Mouse (Mus musculus) adrenal gland, adult 8-10 months (tissue): ENCODE measurements around the gene H2-Ob. TPM values are rescaled to one million over a fixed set of nuclear protein-coding genes. Genes with fewer than 3 reads are reported as not detected.

Source experiments
- DNase-seq: peaks from one replicate; pipeline ENCODE4 v3.0.0; 2022
- total RNA-seq, 4 experiments: library from RNA; stranded (reverse); gene quantifications; 2 replicates each; pipeline ENCODE4 v1.2.4; 2022

The H2-Ob gene
- 1 to 10 TPM; 1.3 to 1.8 (median 1.5) TPM for total RNA-seq

DNA sequence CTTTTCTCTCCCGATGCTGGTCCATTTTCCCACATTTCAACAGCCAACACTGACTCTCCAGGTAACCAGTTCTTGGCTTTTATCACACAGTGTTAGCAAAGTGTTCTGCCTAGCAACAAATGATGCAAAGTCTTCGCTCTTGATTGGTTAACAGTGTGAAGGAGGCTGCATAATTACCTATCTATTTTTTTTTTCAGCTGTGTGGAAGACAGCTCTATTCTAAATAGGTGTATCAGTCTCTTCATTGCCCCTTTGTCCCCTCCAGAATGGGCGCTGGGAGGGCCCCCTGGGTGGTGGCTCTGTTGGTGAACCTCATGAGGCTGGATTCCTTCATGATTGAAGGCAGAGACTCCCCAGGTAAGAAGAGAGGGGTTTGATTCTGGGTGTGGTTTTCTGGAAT is at the start of gene H2-Ob:
TSS of gene H2-Ob (plus strand) at position 198 of the 400 bp plus-strand sequence.
- no peak for DNase-seq

DNA sequence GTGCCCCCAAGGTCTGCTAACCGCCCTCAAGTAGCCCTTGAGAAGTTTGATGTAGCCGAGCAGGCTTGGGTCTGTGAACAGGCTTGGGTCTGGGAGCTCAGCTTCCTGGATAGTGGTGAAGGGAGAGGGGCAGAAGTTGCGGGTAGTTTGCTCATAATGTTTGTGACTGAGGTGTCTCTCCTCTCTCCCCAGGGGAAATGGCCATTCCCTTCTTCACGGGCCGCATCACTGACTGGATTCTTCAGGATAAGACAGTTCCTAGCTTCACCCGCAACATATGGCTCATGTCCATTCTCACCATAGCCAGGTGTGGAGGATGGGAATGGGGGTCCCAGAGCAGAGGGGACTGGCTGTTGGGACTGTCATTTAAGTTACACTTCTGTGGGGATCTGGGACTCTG is 49.7 kb upstream of the H2-Ob start:
- DNase-seq: no peak

DNA sequence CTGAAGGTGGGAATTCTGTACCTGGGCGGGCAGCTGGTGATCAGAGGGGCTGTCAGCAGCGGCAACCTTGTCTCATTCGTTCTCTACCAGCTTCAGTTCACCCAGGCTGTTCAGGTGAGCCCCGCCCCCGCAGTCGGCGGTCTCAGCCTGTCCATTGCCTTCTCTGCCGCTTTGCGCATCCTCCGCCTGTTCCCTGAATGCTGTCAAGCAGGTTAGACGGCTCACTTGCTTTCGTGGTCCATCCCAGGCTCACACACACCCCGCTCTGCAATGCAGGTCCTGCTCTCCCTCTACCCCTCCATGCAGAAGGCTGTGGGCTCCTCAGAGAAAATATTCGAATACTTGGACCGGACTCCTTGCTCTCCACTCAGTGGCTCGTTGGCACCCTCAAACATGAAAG is 45.9 kb upstream of the H2-Ob start:
- no peak for DNase-seq

DNA sequence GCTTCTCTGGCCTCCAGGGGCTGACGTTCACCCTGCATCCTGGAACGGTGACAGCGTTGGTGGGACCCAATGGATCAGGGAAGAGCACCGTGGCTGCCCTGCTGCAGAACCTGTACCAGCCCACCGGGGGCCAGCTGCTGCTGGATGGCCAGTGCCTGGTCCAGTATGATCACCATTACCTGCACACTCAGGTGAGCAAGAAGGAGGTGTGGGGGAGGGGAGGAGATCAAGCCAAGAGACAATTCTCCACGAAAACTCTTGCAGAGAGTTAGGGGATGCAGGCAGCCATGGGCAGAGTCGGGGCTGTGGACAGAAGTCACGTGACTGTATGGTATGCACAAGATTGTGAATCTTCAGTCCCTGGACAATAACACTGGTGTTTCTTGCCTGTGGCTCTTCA is 45.2 kb upstream of the H2-Ob start:
- no peak for DNase-seq

DNA sequence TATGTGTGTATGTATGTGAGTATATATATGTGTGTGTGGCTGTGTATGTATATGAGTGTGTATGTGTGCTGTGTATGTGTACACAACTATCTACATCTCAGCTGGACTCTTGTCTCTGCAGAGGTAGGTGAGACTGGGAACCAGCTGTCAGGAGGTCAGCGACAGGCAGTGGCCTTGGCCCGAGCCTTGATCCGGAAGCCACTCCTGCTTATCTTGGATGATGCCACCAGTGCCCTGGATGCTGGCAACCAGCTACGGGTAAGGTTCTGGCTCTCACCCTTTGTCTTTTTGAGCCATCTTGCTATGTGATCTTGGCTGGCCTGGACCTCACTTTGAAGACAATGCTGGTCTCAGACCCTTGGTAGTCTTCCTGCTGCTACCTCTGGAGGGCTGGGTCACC is 44.0 kb upstream of the H2-Ob start:
- no peak for DNase-seq

DNA sequence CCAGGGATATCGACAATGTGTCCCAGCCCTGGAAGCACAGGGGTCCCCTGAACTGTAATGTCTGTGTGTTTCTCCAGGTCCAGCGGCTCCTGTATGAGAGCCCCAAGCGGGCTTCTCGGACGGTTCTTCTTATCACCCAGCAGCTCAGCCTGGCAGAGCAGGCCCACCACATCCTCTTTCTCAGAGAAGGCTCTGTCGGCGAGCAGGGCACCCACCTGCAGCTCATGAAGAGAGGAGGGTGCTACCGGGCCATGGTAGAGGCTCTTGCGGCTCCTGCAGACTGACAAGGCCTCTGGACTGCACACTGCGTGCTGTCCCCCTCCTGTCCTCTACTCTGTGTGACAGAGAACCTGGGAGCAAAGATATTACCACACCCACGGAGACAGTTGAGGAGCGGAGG is 42.2 kb upstream of the H2-Ob start:
- DNase-seq: no peak

DNA sequence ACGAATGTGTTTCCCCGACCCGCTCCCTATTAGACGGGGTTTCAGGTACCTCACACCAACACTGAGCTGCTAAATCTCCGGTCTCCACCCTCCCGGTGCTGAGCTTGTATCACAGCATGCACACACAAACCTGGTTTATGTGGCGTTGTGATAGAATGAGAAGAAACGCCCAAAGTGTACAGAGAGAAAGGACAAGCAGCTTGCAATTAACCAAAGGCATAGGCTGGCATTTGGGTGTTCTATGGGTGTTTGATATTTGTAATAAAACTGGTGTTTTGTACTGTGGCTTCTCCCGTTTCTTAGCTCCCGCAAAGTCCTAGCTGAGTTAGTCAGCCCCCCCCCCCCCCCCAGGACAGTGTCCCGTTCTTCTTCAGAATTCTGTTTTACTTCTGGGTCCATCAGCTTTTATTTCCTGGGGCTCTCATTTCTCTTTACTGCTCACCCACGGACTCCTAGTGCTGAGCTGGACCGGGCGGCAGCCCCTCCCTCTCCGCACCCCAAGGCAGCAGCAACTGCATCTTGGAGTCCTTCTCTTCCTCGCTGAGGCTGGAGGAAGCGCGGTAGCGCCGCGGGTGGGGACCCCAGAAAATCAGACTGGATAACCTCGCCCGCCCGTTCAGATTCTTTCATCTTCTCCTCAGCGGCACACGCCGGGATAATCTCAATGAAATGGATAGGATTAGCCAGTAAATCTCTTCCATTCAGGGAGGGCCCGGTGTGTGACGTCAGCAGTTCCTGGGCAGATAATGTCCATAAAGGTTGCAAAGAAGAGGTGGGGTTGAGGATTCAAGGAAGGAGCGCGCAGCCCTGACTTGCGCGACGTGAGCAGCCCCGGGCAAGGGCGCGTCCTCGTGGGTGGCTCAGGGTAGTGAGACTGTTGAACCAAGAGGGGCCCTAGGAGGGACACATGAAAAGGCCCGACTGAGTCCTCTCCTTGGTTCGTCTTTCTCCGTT is 41.5 kb upstream of the H2-Ob start, which contains the start of gene Psmb8:
TSS of gene Psmb8 (plus strand) at position 781 of the 954 bp plus-strand sequence.
- DNase-seq: peak; percentile 94

DNA sequence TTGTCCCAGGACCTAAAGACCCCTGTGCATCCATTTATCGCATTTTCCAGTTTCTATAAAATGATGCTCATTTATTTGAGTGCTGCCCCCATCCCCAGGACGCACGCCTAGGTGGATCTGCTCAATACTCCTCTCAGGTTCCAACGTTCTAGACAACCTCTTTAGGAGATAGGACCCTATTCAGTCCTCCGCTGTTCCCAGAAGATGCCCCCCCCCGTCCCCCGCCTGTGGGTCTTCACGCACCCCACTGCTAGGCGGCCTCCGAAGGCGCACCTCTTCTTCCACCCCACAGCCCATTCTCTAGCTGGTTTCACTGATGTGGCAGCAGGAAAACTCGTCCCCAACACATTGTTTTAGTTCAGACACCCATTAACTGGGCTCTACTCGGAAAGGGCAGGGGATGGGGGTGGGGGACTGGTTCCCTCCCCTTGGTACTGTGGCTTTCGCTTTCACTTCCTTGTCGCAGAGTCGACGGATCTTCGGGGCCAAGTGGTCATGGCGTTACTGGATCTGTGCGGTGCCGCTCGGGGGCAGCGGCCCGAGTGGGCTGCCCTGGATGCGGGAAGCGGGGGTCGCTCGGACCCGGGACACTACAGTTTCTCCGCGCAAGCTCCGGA is 40.7 kb upstream of the H2-Ob start:
- no peak for DNase-seq

DNA sequence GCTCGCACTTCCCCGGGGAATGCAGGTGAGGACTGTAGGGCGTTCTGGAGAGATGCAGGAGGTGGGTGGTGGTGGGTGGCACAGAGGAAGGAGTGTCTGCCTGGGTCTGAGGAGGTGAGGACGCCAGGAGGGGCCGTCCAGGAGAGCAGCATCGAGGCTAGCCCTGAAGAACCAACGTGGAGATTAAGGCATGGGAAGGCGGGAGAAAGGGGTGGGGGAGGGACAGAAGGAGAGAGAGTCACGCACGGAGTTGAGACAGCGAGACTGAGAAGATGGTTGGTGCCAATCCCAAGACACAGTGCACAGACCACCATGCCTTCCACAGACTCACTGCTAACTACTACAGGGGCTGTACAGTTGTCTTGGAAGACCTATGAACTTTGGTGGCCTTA is 40.2 kb upstream of the H2-Ob start:
- no peak for DNase-seq

DNA sequence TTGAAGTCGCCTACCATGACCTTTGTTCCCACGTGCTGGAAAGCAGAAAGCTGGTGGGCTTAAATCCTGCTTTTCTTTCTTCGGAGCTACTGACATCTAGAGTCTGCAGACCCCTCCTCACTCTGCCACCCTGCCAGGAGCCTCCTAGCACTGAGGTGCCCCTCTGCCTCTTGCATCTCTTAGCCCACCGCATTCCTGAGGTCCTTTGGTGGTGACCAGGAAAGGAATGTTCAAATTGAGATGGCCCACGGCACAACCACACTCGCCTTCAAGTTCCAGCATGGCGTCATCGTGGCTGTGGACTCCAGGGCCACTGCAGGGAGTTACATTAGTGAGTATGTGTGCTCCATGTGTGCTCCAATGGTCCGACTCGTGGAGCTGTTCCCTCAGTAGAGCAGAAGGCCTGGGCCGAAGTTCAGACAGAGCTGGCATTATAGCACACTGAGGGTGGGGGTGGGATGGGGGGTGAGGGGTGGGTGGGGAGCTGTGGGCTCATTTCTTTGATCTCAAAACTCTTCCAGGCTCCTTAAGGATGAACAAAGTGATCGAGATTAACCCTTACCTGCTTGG is 39.6 kb upstream of the H2-Ob start:
- no peak for DNase-seq

DNA sequence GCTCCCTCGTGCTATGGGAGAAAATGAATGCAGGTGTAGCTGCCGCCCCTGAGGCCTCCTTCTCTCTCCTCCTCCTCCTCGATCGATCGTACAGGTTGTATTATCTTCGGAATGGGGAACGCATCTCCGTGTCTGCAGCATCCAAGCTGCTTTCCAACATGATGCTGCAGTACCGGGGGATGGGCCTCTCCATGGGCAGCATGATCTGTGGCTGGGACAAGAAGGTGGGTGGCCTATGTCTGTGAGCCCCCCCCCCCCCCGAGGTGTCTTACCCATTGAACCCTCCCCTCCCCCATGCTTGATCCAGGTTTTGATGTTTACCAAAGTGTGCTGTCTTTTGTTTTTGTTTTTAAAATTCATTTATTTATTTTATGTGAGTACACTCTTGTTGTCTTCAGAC is 38.7 kb upstream of the H2-Ob start:
- no peak for DNase-seq

DNA sequence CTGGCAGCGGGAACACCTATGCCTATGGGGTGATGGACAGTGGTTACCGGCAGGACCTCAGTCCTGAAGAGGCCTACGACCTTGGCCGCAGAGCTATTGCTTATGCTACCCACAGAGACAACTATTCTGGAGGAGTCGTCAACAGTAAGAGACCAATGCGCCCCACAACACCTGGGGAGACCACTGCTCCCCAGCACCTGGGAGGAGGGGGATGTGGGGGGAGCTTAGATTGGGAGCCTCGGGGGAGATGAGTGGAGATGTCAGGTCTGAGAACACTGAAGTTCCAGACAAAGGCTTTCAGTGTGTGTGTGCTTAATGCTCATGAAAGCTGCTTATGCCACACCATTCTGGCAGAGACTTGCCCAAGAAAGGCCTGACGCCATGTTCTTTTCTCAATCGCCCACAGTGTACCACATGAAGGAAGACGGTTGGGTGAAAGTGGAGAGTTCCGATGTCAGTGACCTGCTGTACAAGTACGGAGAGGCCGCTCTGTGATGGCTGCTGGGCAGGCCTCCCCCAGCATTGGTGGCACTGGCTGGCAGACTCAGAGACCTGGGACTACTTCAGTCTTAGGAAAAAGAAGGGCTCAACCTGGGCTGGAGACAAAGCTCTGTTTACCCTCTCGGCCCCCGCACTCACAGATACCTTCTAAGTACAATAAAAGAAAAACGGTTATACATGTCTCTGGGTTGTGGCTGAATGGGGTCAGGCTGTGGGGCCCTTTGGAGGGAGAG is 37.8 kb upstream of the H2-Ob start:
- DNase-seq: no peak

DNA sequence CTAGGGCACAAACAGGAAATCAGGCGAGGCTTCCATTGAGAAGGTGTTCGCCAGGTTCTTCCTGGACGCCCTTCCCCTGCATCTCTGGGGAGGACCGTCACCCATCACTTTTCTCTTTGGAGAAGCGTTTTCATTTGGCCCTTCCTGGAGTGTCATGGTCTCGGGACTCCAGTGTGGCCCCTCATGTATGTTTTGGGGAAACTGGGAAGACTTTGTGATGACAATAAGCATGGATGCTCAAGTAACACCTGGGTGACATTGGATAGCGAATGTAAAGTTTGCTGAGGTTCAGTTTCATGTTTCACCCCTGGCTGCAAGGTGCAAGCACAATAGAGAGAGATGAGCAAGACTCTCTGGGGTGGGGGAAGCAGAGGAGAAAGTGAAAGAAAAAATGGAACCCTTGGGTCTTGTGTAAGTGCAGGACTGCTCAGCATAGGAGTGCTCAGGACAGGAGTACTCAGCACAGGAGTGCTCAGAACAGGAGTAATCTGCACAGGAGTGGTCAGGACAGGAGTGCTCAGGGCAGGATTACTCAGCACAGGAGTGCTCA is 37.1 kb upstream of the H2-Ob start:
- DNase-seq: no peak

DNA sequence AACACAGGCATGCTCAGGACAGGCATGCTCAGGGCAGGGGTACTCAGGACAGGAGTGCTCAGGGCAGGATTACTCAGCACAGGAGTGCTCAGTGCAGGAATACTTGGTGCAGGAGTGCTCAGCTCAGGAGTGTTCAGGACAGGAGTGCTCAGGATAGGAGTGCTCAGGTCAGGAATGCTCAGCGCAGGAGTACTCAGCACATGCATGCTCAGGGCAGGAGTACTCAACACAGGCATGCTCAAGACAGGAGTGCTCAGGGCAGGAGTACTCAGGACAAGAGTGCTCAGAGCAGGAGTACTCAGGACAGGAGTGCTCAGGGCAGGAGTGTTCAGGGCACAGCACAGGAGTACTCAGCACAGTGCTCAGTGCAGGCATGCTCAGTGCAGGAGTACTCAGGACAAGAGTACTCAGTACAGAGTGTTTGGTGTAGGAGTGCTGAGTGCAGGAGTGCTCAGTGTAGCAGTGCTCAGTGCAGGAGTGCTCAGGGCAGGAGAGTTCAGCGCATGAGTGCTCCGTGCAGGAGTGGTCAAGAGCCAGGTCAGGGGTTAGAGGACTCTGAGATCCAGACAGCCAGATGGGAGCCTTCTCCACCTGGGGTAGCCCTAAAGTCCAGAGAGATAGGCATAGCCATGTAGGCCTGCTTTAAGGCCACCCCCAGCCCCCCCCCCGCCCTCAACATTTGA is 35.8 kb upstream of the H2-Ob start:
- no peak for DNase-seq

DNA sequence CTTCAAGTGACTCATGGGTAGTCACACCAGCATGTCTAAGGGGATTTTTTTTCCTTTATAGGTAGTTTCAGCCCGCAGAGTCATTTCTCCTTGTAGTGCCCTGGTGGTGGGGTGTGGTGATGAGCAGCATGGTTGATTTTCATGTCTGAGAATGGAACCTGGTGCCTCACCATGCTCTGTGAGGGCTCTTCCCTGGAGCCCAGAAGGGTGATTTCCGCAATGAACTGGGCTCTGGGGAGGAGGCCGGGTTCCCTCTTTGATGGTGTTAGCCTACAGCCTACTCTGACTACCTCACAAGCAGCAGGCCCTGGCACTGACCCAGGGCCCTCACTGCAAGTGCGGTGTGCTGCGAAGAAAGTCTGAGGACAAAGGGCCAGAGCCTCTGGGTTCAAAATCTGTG is 35.3 kb upstream of the H2-Ob start, which contains the start of gene Tap2:
TSS of gene Tap2 (plus strand) at position 84 of the 400 bp plus-strand sequence.
- no peak for DNase-seq

DNA sequence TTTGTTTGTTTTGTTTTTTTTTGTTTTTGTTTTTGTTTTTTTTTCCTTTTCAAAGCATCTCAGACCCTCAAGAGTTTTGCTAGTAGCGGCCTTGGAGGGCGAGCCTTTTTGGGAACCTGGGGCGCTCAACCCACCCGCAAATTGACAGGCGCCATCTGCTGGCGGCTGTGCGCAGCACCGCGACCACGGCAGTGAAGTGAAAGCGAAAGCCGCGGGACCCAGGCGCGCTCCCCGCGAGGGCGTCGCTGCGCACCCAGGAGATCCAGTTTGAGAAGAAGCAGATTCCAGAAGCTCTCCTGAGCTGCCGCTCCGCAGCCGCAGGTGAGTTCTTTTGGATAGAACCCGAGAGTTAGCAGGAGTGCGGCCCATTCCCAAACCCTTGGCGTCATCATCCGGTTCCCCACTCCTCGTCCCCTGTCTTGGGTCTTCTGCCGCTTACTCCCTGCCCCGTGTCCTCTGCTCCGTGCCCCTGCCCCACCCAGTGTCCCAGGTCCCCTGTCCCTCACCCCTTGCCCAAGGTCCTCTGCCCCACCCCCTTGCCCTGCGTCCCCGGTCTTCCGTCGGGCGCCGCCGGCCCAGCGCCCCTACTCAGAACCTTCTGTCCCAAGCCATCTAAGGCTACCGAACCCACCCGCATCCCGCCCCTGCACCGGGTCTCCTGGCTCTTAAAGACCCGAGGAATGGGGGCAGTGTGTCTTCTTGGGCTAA is 34.2 kb upstream of the H2-Ob start:
- DNase-seq: peak; percentile 79

DNA sequence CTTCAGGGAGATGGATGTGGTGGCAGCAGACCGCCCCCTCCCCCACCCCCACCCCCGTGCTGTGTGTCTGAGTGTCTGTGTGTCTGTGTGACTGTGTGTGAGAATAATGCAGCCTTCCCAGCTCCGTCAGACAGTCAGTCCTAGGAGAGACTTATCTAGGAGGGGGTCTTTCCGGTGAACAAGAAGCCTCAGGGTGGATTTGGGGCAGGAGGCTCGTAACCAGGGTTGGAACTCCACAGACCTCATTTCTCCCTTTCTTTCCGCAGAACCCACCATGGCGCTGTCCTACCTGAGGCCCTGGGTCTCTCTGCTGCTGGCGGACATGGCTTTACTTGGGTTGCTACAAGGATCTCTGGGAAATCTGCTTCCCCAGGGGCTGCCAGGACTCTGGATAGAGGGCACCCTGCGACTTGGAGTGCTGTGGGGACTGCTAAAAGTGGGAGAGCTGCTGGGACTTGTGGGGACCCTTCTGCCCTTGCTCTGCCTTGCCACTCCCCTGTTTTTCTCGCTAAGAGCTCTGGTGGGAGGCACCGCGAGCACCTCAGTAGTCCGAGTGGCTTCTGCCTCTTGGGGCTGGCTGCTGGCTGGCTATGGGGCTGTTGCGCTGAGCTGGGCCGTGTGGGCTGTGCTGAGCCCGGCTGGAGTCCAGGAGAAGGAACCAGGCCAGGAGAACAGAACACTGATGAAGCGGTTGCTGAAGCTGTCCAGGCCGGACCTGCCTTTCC is 33.5 kb upstream of the H2-Ob start:
- DNase-seq: no peak

DNA sequence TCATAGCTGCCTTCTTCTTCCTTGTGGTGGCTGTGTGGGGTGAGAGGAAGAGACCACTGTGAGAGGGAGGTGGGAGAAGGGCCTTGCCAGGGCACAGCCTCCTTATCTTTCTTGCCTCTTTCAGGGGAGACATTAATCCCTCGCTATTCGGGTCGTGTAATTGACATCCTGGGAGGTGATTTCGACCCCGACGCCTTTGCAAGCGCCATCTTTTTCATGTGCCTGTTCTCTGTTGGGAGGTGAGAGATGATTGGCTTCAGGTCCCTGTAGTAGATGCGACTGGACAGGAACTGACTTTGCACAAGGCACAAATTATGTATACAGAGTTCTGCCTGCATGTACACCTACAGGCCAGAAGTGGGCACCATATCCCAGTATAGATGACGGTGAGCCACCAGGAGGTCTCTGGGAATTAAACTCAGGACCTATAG is 32.9 kb upstream of the H2-Ob start:
- no peak for DNase-seq

DNA sequence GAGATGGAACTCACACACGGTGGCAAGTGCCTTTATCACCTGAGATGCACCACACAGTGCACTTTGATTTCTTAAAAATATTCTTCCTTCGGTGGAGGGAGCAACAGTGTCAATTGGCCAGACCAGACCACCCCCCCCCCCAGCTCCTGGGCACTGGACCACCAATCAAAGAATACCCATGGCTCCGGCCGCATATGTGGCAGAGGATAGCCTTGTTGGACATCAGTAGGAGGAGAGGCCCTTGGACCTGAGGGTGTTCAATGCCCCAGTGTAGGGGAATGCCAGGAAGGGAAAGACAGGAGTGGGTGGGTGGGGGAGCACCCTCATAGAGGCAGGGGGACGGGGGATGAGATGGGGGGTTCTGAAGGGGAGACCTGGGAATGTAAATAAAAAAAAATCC is 32.0 kb upstream of the H2-Ob start:
- DNase-seq: no peak

DNA sequence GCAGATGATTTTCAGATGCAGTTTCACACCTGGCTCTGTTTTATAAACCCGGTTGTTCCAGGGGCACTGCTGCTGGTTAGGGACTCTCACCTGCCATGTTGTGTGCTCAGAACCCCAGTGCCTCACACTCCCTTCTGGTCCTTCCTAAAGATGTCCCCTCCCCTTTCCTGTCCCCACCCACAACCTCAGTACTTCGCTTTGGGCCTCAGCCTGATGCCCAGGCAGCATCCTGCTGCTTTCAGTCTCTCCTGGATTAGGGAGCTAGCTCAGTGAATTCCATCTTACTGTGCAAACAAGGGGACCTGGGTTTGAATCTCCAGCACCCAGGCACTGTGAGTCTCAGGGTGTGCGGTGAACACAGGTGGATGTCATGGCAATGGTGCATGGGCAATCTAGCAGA is 31.2 kb upstream of the H2-Ob start:
- no peak for DNase-seq
